Mouse (Mus musculus): ENCODE measurements around the gene Dxo. TPM values are rescaled to one million over a fixed set of nuclear protein-coding genes. Genes with fewer than 3 reads are reported as not detected.
A peak's percentile ranks its signal among the peaks of the same experiment; 100 is the strongest.

The Dxo gene
- polyA plus RNA-seq, 2 experiments from 2014 or later, result 19.8 to 28.0 TPM

- ATAC-seq, result peak; percentile 20
Observed at GRCm38 (mm10) chr17:34836155-34836855, 514 bp upstream of the Dxo start.

GRCm38 (mm10) chr17:34837464-34838324 lies 875 bp downstream of the Dxo start:
- ATAC-seq, result no peak

- no peak for ATAC-seq
Observed at GRCm38 (mm10) chr17:34838785-34839184, 2.0 kb downstream of the Dxo start.

- no peak for ATAC-seq
Observed at GRCm38 (mm10) chr17:34840736-34841307, 4.0 kb downstream of the Dxo start.

- no peak for ATAC-seq
Observed at GRCm38 (mm10) chr17:34844884-34845283, 8.1 kb downstream of the Dxo start.

- ATAC-seq, result no peak
Observed at GRCm38 (mm10) chr17:34847192-34847591, 10.4 kb downstream of the Dxo start.

GRCm38 (mm10) chr17:34847615-34848014 lies 10.8 kb downstream of the Dxo start:
- no peak for ATAC-seq

- peak; percentile 98 for ATAC-seq
Observed at GRCm38 (mm10) chr17:34849722-34850516, 13.1 kb downstream of the Dxo start, which contains the start of the genes Skiv2l and Nelfe. Gene Skiv2l (minus strand): TSS chr17:34850210. Gene Nelfe (plus strand): TSS chr17:34850391.

- no peak for ATAC-seq
Observed at GRCm38 (mm10) chr17:34850517-34851125, 13.8 kb downstream of the Dxo start.

GRCm38 (mm10) chr17:34853511-34853910 lies 16.7 kb downstream of the Dxo start:
- ATAC-seq, result no peak

GRCm38 (mm10) chr17:34854761-34855160 lies 17.9 kb downstream of the Dxo start:
- no peak for ATAC-seq

GRCm38 (mm10) chr17:34855825-34856224 lies 19.0 kb downstream of the Dxo start:
- no peak for ATAC-seq

- ATAC-seq, result no peak
Observed at GRCm38 (mm10) chr17:34858670-34859069, 21.9 kb downstream of the Dxo start.

- no peak for ATAC-seq
Observed at GRCm38 (mm10) chr17:34860514-34860913, 23.7 kb downstream of the Dxo start.

- ATAC-seq, result no peak
Observed at GRCm38 (mm10) chr17:34861704-34862415, 25.0 kb downstream of the Dxo start.

- ATAC-seq, result no peak
Observed at GRCm38 (mm10) chr17:34862416-34863081, 25.7 kb downstream of the Dxo start, which contains the start of gene Cfb. Gene Cfb (minus strand): TSS chr17:34862518.

GRCm38 (mm10) chr17:34865981-34866380 lies 29.2 kb downstream of the Dxo start:
- no peak for ATAC-seq

- ATAC-seq, result no peak
Observed at GRCm38 (mm10) chr17:34874321-34874720, 37.5 kb downstream of the Dxo start.

- ATAC-seq, result peak; percentile 69
Observed at GRCm38 (mm10) chr17:34879336-34879879, 42.6 kb downstream of the Dxo start, which contains the start of gene Zbtb12. Gene Zbtb12 (plus strand): TSS chr17:34879483.

- no peak for ATAC-seq
Observed at GRCm38 (mm10) chr17:34881166-34881565, 44.3 kb downstream of the Dxo start.
